Mouse (Mus musculus) CD4-positive, CD25-positive, alpha-beta regulatory T cell, adult 9 weeks (primary cell): Measurements from ENCODE around the gene Calcr. TPM values are rescaled to one million over a fixed set of nuclear protein-coding genes. Genes with fewer than 3 reads are reported as not detected.

ENCODE experiments used
- polyA plus RNA-seq: library from polyadenylated mRNA; unstranded; fragments of 100-300 nt; shearing (Covaris generic); gene quantifications from one replicate; pipeline ENCODE4 v1.2.1, GENCODE M21; 2017

The Calcr gene
- polyA plus RNA-seq = not detected

DNA sequence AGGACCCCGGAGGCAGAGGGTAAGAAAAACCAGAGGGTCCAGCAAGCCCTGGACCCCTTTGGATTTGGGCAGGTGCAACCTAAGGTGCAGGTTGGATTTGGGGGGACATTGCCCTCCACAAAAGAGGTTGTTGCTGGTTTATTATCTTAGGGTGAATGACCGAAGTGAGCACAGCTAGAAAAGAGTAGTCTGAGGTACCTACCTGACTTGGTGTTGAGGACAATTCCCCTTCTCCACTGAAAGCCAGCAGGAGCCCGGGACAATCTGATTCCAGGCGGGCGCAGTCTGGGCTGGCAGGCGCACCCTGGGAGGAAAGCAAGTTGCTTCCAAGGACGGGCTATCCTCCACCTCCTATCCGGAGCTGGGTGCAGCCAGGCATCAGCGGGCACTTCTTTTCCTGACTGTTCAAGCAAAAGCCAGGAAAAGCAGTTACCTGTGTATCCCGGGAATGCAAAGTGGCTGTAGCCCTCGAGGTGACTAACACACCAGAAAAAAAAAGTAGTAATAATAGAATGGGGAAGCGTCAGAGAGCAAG, at the start of gene Calcr:
TSS of gene Calcr (minus strand) at position 485 of the 535 bp plus-strand sequence.

Other genes with a start within 250 kb of the Calcr start
- not detected for gene Tfpi2, start 224.2 kb upstream of the Calcr start, polyA plus RNA-seq
- gene Gngt1, start 229.1 kb upstream of the Calcr start, polyA plus RNA-seq = not detected
- gene Gng11, start 239.2 kb upstream of the Calcr start, polyA plus RNA-seq = not detected